Mouse (Mus musculus) intestine, embryonic 15.5 days (tissue): ENCODE results near the gene Narf. TPM values are rescaled to one million over a fixed set of nuclear protein-coding genes. Genes with fewer than 3 reads are reported as not detected.

Experiments used
- ATAC-seq: fragments of 200-750 bp; cut with Nextera tagmentation; 2 replicates; pipeline ENCODE4 v1.8.0; 2017; ENCODE audit warnings: moderate TSS enrichment, moderate library complexity
- H3K27ac ChIP-seq: fragments of 300-500 bp; sonication (generic); 2 replicates; pipeline ENCODE4 v1.5.1; 2015; ENCODE audit warnings: mild to moderate bottlenecking, inconsistent platforms
- H3K27me3 ChIP-seq: fragments of 300-500 bp; sonication (generic); replicated peaks from 2 replicates; pipeline ENCODE4 v1.6.1; 2015; ENCODE audit warnings: inconsistent platforms
- H3K36me3 ChIP-seq: fragments of 300-500 bp; sonication (generic); 2 replicates; pipeline ENCODE4 v1.6.1; 2015; ENCODE audit warnings: inconsistent platforms
- H3K4me1 ChIP-seq: fragments of 300-500 bp; sonication (generic); replicated peaks from 2 replicates; pipeline ENCODE4 v1.6.1; 2015; ENCODE audit warnings: inconsistent platforms
- H3K4me2 ChIP-seq: fragments of 300-500 bp; sonication (generic); replicated peaks from 2 replicates; pipeline ENCODE4 v1.6.1; 2015; ENCODE audit warnings: mild to moderate bottlenecking, inconsistent platforms
- H3K4me3 ChIP-seq: fragments of 300-500 bp; sonication (generic); replicated peaks from 2 replicates; pipeline ENCODE4 v1.5.1; 2015; ENCODE audit warnings: inconsistent platforms
- H3K9ac ChIP-seq: fragments of 300-500 bp; sonication (generic); 2 replicates; pipeline ENCODE4 v1.6.1; 2015; ENCODE audit warnings: inconsistent platforms
- H3K9me3 ChIP-seq: fragments of 300-500 bp; sonication (generic); 2 replicates; pipeline ENCODE4 v1.6.1; 2016; ENCODE audit warnings: inconsistent platforms
- WGBS: fragments of 180-500 bp; shearing (Covaris S2); methylation state at CpG from one replicate; pipeline ENCODE4 v1.1.7; 2015; 5-methylcytosine and 5-hydroxymethylcytosine counted together
- polyA plus RNA-seq: library from polyadenylated mRNA; unstranded; fragments of >200 nt; fragmentation: Nextera tagmentation; extraction: Ambion mirVana; gene quantifications from 2 replicates; pipeline ENCODE4 v1.2.1, GENCODE M21; 2015

Gene Narf
- 42.2 TPM in 2 replicates for polyA plus RNA-seq

DNA sequence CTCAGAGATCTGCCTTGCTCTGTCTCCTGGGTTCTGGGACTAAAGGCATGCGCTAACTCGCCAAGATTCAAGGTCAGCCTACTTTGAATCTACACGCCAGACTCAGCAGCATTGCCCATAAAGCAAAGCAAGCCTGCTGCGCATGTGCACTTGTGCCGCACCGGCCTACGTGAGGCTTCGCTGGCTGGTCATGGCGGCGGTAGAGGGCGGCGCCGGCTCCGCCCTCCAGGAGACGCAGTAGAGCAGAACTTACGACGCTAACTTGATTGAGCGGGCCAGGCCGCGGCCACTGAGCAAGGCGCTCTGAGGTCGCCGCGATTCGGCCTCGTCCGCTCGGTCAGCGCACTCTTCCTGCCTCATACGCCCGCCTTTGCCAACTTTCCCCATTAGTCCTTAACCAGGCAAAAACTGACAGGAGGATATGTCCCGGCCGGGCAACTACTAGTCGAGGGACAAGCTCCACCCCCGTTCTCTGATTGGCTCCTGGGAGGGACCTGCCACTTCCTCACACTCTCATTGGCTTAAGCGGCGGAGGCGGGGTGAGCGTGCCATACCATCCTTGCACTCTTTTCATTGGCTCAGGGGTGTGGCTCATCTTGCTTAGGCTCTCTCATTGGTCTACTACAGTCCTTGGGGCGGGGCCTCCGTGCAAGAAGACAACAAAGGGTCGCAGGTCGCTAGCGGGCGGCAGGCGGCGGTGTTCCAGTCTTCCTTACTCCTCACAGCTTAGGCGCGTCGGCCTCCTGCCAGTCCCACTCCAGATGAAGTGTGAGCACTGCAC lies at the start of gene Narf:
TSS of gene Narf (plus strand) at position 690 of the 781 bp plus-strand sequence.
- H3K4me3 ChIP-seq = peak within 1 kb of the TSS; percentile 68
- H3K36me3 ChIP-seq = peaks cover 3% of the 10 kb centered on the region
- peak within 1 kb of the TSS; percentile 63 for H3K4me2 ChIP-seq
- H3K9ac ChIP-seq = peak within 1 kb of the TSS; percentile 78
- peak within 1 kb of the TSS; percentile 100 for H3K27ac ChIP-seq
- ATAC-seq = peak; percentile 99
- under 1% methylated on average over 50 of the region's 50 CpGs for WGBS
- H3K9me3 ChIP-seq = no peaks in the 10 kb centered on the region
- peaks cover 7% of the 10 kb centered on the region for H3K4me1 ChIP-seq
- no peaks in the 10 kb centered on the region for H3K27me3 ChIP-seq

GRCm38 (mm10) chr11:121189681-121190080 lies 47.4 kb upstream of the Narf start:
- H3K27ac ChIP-seq = no peak overlapping the region
- ATAC-seq = no peak
- 89% methylated on average over 3 of the region's 3 CpGs for WGBS
- no peak overlapping the region for H3K4me3 ChIP-seq
- no peaks in the 10 kb centered on the region for H3K4me1 ChIP-seq
- H3K9ac ChIP-seq = no peak overlapping the region
- no peaks in the 10 kb centered on the region for H3K9me3 ChIP-seq
- no peak overlapping the region for H3K4me2 ChIP-seq
- H3K27me3 ChIP-seq = no peaks in the 10 kb centered on the region
- no peaks in the 10 kb centered on the region for H3K36me3 ChIP-seq

DNA sequence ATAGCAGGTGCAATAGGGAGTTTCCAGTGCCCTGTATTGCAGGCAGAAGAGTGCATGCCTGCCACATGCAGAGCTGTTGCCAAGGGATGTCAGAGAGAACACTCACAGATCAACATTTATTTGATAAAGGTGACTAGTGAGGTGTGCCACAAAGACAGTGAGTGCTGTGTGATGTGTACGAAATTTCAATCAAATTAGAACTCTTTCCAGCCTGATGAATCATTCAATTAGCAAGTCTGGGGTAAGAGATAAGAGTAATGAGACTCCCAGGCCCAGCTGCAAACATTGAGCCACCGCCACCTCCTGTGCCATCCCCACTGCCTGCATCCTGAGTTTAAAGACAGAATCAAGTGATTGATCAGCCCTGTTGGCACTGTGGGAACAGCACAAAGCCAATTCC lies 44.3 kb upstream of the Narf start:
- WGBS = 72% methylated on average over 2 of the region's 2 CpGs

DNA sequence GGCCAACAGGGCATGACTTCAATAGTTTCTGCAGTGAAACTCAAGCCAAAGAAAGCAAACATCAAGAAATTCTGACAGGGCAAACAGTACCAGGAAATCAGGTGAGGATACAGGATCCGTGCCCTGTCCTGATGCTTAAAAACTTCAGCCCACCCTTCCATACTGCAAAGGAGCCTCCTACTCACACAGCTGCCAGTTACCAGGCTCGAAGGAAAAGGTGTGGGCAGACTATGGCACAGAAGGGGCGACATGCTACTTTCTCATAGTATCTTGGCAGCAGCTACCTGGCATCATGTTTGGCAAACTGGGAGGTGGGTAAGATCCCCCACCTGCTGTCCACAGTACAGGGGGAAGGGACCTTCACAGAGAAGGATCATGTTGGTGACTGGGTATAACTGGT lies 43.6 kb upstream of the Narf start:
- Histone ChIP-seq H3K9me3 (no peaks in the 10 kb centered on the region), H3K4me2 (no peak overlapping the region), H3K4me3 (no peak overlapping the region), H3K4me1 (no peaks in the 10 kb centered on the region), H3K9ac (no peak overlapping the region), H3K36me3 (no peaks in the 10 kb centered on the region), H3K27me3 (no peaks in the 10 kb centered on the region), H3K27ac (no peak overlapping the region)
- WGBS = 77% methylated on average over 3 of the region's 3 CpGs
- no peak for ATAC-seq

More for the DNA sequence above, 44.3 kb upstream of the Narf start:
- Histone ChIP-seq H3K9ac (no peak overlapping the region), H3K4me3 (no peak overlapping the region), H3K4me1 (no peaks in the 10 kb centered on the region), H3K36me3 (no peaks in the 10 kb centered on the region), H3K4me2 (no peak overlapping the region), H3K27me3 (no peaks in the 10 kb centered on the region), H3K9me3 (no peaks in the 10 kb centered on the region), H3K27ac (no peak overlapping the region)
- ATAC-seq = no peak

DNA sequence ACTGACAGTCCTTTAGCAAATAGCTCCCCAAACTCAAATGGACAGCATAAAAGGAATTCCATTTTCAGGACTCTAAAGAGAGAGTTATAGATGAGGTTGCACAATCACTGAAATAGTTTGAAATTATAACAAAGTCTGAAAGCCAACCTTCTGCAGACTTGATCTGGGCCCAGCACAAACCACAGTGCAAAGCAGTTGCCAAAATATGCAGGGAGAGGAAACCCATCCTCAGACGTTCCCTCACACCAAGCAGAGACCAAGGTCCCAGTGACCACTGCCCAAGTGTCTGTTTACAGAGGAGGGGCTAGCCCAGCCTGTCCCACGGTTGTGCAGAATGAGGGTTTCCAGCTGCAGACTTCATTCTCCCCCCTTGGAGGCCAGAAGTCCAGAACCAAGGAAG lies 38.4 kb upstream of the Narf start:
- no peak overlapping the region for H3K4me3 ChIP-seq
- H3K27ac ChIP-seq = no peak overlapping the region
- H3K4me2 ChIP-seq = no peak overlapping the region
- H3K36me3 ChIP-seq = no peaks in the 10 kb centered on the region
- H3K27me3 ChIP-seq = no peaks in the 10 kb centered on the region
- no peaks in the 10 kb centered on the region for H3K9me3 ChIP-seq
- no peak for ATAC-seq
- WGBS = 26% methylated on average over 2 of the region's 2 CpGs
- H3K9ac ChIP-seq = no peak overlapping the region
- H3K4me1 ChIP-seq = peaks cover 7% of the 10 kb centered on the region

GRCm38 (mm10) chr11:121199851-121200250 lies 37.2 kb upstream of the Narf start:
- Histone ChIP-seq H3K9me3 (no peaks in the 10 kb centered on the region), H3K4me2 (no peak overlapping the region), H3K27ac (no peak overlapping the region), H3K27me3 (no peaks in the 10 kb centered on the region), H3K9ac (no peak overlapping the region), H3K4me1 (peaks cover 10% of the 10 kb centered on the region), H3K36me3 (no peaks in the 10 kb centered on the region), H3K4me3 (no peak overlapping the region)
- 82% methylated on average over 4 of the region's 4 CpGs for WGBS
- ATAC-seq = no peak

DNA sequence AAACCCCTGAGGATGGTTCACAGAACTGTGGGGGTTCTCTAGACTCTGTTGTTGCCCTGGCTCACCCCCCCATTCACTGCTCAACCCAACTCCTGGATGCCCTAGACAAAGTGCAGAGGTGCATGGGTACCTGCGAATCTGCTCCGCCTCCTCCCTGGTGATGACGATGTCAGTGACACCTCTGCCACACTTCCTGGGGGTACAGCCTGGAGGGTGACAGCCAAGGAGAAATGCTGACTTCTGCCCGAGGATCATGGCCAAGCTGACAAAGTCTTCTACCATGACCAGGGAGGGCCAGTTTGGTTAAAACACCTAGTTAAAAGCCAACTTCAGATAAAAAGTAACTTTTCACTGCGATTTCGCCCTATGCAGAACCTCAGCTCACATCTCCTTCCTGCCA lies 36.3 kb upstream of the Narf start:
- peaks cover 10% of the 10 kb centered on the region for H3K4me1 ChIP-seq
- no peak overlapping the region for H3K4me2 ChIP-seq
- H3K9me3 ChIP-seq = no peaks in the 10 kb centered on the region
- H3K9ac ChIP-seq = no peak overlapping the region
- H3K27me3 ChIP-seq = no peaks in the 10 kb centered on the region
- no peak overlapping the region for H3K27ac ChIP-seq
- 93% methylated on average over 6 of the region's 6 CpGs for WGBS
- no peak for ATAC-seq
- H3K36me3 ChIP-seq = no peaks in the 10 kb centered on the region
- no peak overlapping the region for H3K4me3 ChIP-seq

GRCm38 (mm10) chr11:121201436-121202198 lies 35.4 kb upstream of the Narf start:
- Histone ChIP-seq H3K4me2 (no peak overlapping the region), H3K9ac (no peak overlapping the region), H3K4me1 (peaks cover 10% of the 10 kb centered on the region), H3K27me3 (no peaks in the 10 kb centered on the region), H3K9me3 (no peaks in the 10 kb centered on the region), H3K36me3 (no peaks in the 10 kb centered on the region), H3K27ac (no peak overlapping the region), H3K4me3 (no peak overlapping the region)
- ATAC-seq = no peak
- WGBS = 42% methylated on average over 11 of the region's 11 CpGs

DNA sequence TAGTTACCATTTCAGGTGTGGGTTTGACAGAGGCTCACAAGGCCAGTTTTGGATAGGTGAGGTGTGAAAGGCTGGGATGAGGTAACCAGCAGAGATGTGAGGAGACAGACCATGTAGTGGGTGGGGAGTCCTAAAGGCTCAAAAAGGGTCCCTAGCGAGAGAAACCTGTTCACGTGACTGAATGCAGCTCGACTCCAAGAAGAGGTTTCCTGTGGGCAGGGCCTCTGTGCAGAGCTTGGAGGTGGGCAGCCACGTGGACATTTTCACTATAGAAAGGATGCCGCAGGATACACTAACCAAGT lies 33.2 kb upstream of the Narf start:
- peak overlapping the region; percentile 82 for H3K4me2 ChIP-seq
- H3K4me3 ChIP-seq = peak overlapping the region; percentile 84
- 0 out of 2 replicates have a peak, but pooled peaks cover 3% of the 10 kb centered on the region for H3K36me3 ChIP-seq
- ATAC-seq = no peak
- no peaks in the 10 kb centered on the region for H3K27me3 ChIP-seq
- H3K27ac ChIP-seq = 0 out of 2 replicates have a peak overlapping the region, but pooled peaks have one; percentile 88
- no peaks in the 10 kb centered on the region for H3K9me3 ChIP-seq
- 0% methylated on average over 5 of the region's 5 CpGs for WGBS
- H3K9ac ChIP-seq = no peak overlapping the region
- peaks cover 10% of the 10 kb centered on the region for H3K4me1 ChIP-seq

DNA sequence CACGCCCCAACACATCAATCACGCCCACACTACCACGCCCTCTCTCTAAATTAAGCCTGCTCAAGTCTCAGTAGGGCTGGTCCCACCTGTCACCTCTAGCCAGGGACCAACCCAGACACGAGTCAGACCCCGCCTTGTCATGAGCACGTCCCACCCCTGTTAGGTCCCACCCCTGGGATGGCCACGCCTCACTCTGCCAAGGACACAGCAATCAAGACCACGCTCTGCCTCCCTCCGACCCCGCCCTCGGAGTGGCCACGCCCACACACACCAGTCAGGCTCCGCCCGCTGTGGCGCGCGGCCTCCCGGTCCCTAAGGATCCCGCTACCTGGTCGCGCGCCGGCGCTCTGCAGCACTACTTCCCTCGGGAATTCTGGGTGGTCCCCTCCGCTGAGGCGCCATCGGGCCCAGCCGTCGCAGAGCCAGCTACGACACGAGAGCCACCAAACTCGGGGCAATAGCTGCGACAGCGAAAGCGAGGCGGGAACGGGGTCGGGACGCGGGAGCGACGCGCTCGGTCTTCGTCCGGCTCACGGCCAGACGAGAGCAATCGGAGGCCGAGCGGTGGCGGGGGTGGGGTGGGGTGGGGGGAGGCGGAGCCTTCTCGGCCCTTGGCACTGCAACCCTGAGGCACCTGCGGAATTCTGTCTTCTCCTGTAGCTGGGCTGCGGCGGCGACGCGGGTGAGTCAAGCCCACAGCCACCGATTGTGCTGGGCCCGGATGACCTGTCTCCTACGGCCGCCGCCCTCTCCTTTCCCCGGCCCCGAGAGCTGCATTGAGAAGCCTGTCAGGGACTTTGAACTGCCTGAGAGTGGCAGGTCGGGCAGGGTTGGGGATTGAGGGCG lies 32.7 kb upstream of the Narf start, which contains the start of the genes Hexdc and Ogfod3:
TSS of gene Hexdc (plus strand) at position 273 of the 846 bp plus-strand sequence.
TSS of gene Ogfod3 (minus strand) at position 551 of the 846 bp plus-strand sequence.
- H3K36me3 ChIP-seq = 0 out of 2 replicates have a peak, but pooled peaks cover 3% of the 10 kb centered on the region
- no peaks in the 10 kb centered on the region for H3K27me3 ChIP-seq
- ATAC-seq = peak; percentile 99
- H3K4me1 ChIP-seq = peaks cover 10% of the 10 kb centered on the region
- under 1% methylated on average over 70 of the region's 70 CpGs for WGBS
- peak within 1 kb of the TSS; percentile 82 for H3K4me2 ChIP-seq
- H3K9ac ChIP-seq = peak within 1 kb of the TSS; percentile 79
- peak within 1 kb of the TSS; percentile 88 for H3K27ac ChIP-seq
- peak within 1 kb of the TSS; percentile 84 for H3K4me3 ChIP-seq
- no peaks in the 10 kb centered on the region for H3K9me3 ChIP-seq

DNA sequence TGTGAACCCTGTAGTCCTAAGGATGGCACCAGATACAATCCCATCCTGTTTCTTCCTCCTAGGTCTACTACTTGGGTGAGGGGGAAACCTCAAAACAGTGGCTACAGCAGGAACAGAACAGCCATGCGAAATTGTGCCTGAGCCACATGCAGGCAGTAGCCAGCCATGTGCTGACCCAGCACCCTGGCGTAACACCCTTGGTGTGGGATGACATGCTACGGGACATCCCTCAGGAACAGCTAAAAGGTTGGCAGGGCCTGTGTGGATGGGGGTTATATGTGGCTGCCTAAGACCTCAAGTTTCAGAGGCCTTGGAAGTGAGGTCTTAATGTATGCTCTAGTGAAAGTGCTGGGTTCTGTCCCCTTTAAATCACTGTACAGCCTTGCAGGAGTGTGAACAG lies 20.2 kb upstream of the Narf start:
- no peaks in the 10 kb centered on the region for H3K4me1 ChIP-seq
- H3K4me3 ChIP-seq = no peak overlapping the region
- H3K27ac ChIP-seq = no peak overlapping the region
- no peaks in the 10 kb centered on the region for H3K9me3 ChIP-seq
- no peak overlapping the region for H3K4me2 ChIP-seq
- 94% methylated on average over 3 of the region's 3 CpGs for WGBS
- H3K36me3 ChIP-seq = peaks cover 13% of the 10 kb centered on the region
- ATAC-seq = no peak
- no peaks in the 10 kb centered on the region for H3K27me3 ChIP-seq
- H3K9ac ChIP-seq = no peak overlapping the region

- Histone ChIP-seq H3K4me1 (no peaks in the 10 kb centered on the region), H3K36me3 (peaks cover 31% of the 10 kb centered on the region), H3K27me3 (no peaks in the 10 kb centered on the region), H3K4me3 (no peak overlapping the region), H3K9me3 (no peaks in the 10 kb centered on the region), H3K9ac (no peak overlapping the region), H3K4me2 (no peak overlapping the region), H3K27ac (no peak overlapping the region)
- ATAC-seq = no peak
- 90% methylated on average over 11 of the region's 11 CpGs for WGBS
Observed at GRCm38 (mm10) chr11:121219776-121220175, 17.3 kb upstream of the Narf start.
